Comparison of ENCODE assay signal across 8 mouse cellular contexts in genomic region chr3:122246406-122246805, GRCm38 (mm10). TPM values are rescaled to one million over a fixed set of nuclear protein-coding genes. Genes with fewer than 3 reads are reported as not detected.
DNase-seq lines count a peak whose midpoint lies in the region; ATAC-seq and TF ChIP-seq lines count a peak whose summit lies in the region.

No protein-coding gene starts in this region.

- intact Hi-C loops in gastrocnemius, adult 2 months (cut with DNase I) = loop anchor here (5.0 kb wide), 1 partner anchor 46 kb away; the partner anchor contains the start of gene Bcar3
- intact Hi-C loops in gastrocnemius, postnatal 14 days (cut with DNase I; ENCODE audit: low total_unique reads) = no loop called here

- peaks cover 0 to 10% of the 10 kb centered on the region in 2 experiments for H3K36me3 ChIP-seq in CH12.LX (replicated peaks in 1 of 2; ENCODE audit: control insufficient read depth in 1 of 2, insufficient read depth in 1 of 2, low read length in 1 of 2)
- no peaks in the 10 kb centered on the region for H3K36me3 ChIP-seq in forebrain, embryonic 13.5 days (ENCODE audit: poor library complexity, severe bottlenecking)
- H3K36me3 ChIP-seq in liver, embryonic 13.5 days = peaks cover 27% of the 10 kb centered on the region

- H3K27me3 ChIP-seq in CH12.LX (replicated peaks) = no peaks in the 10 kb centered on the region
- H3K27me3 ChIP-seq in forebrain, embryonic 13.5 days = no peaks in the 10 kb centered on the region
- H3K27me3 ChIP-seq in liver, embryonic 13.5 days = no peaks in the 10 kb centered on the region

- no peak for ATAC-seq in forebrain, embryonic 13.5 days
- ATAC-seq in liver, embryonic 13.5 days (ENCODE audit: low read depth) = no peak

- peak overlapping the region; percentile 90 for H3K27ac ChIP-seq in gastrocnemius, adult 2 months
- no peak overlapping the region for H3K27ac ChIP-seq in CH12.LX (ENCODE audit: insufficient read depth, low read depth)
- peak overlapping the region; percentile 95; the same call in 1 of the 2 replicates for H3K27ac ChIP-seq in forebrain, embryonic 13.5 days
- H3K27ac ChIP-seq in liver, embryonic 13.5 days = peak overlapping the region; percentile 100

- no peak for DNase-seq in gastrocnemius, adult 2 months
- DNase-seq in gastrocnemius, postnatal 14 days = no peak
- peak; percentile 7 for DNase-seq in CH12.LX (ENCODE audit: extremely low read depth)
- no peak for DNase-seq in liver, embryonic 13.5 days
- no peak for DNase-seq in adrenal gland, postnatal 25 days
- no peak for DNase-seq in layer of hippocampus, postnatal 36 days
- DNase-seq in kidney, adult 11 months = no peak

- dilution Hi-C loops in CH12.LX (cut with MboI; ENCODE audit: extremely low pct_ligation_motif_present, extremely low pct_unique_long_range_greater_than_20kb, low sequenced_read_pairs) = no loop called here

- H3K4me1 ChIP-seq in CH12.LX (ENCODE audit: control insufficient read depth in 1 of 2, insufficient read depth in 2 of 2) = peaks cover 0 to 42% of the 10 kb centered on the region in 2 experiments; a peak in 2 of 4 replicates
- H3K4me1 ChIP-seq in forebrain, embryonic 13.5 days = peaks cover 21% of the 10 kb centered on the region
- H3K4me1 ChIP-seq in liver, embryonic 13.5 days (replicated peaks) = peaks cover 61% of the 10 kb centered on the region

- TF ChIP-seq POLR2A in CH12.LX (IDR thresholded peaks at IDR 0.05; ENCODE audit: low read depth, low read length) = no peak

- in situ Hi-C loops in CH12.LX (cut with MboI; ENCODE audit: low pct_ligation_motif_present, low pct_unique_long_range_greater_than_20kb, low sequenced_read_pairs) = no loop called here

- no peak for TF ChIP-seq CTCF in gastrocnemius, adult 2 months (IDR thresholded peaks at IDR 0.05)
- TF ChIP-seq CTCF in CH12.LX (conservative IDR thresholded peaks at IDR 0.05 in 1 of 2, IDR thresholded peaks at IDR 0.05 in 1 of 2; ENCODE audit: low read depth in 2 of 2, low read length in 2 of 2) = no peak

- peaks cover 19% of the 10 kb centered on the region for H3K79me2 ChIP-seq in CH12.LX (replicated peaks; ENCODE audit: control insufficient read depth, extremely low read depth, insufficient read depth, poor library complexity, severe bottlenecking)

- TF ChIP-seq RAD21 in CH12.LX (IDR thresholded peaks at IDR 0.05; ENCODE audit: low read depth, low read length) = no peak

- peak overlapping the region; percentile 79 for H3K4me3 ChIP-seq in gastrocnemius, adult 2 months
- H3K4me3 ChIP-seq in CH12.LX (replicated peaks in 1 of 3; ENCODE audit: low read depth in 2 of 3, low read length in 2 of 3, poor library complexity in 1 of 3) = peak overlapping the region; percentile 65 to 97 (median 91)
- peak overlapping the region; percentile 87 for H3K4me3 ChIP-seq in forebrain, embryonic 13.5 days
- peak overlapping the region; percentile 100 for H3K4me3 ChIP-seq in liver, embryonic 13.5 days (replicated peaks)

- TF ChIP-seq EP300 in CH12.LX (IDR thresholded peaks at IDR 0.05; ENCODE audit: low read length) = no peak

- WGBS in forebrain, embryonic 13.5 days = 30% methylated on average over 6 of the region's 6 CpGs
- WGBS in liver, embryonic 13.5 days (ENCODE audit: insufficient replicate concordance) = 11% methylated on average over 6 of the region's 6 CpGs

- H3K4me2 ChIP-seq in CH12.LX (ENCODE audit: insufficient read depth, low read depth, poor library complexity, severe bottlenecking) = peak overlapping the region; percentile 92
- peak overlapping the region; percentile 64 for H3K4me2 ChIP-seq in forebrain, embryonic 13.5 days
- H3K4me2 ChIP-seq in liver, embryonic 13.5 days = peak overlapping the region; percentile 79

- H3K9me3 ChIP-seq in CH12.LX (replicated peaks; ENCODE audit: low read length) = no peaks in the 10 kb centered on the region
- H3K9me3 ChIP-seq in forebrain, embryonic 13.5 days (replicated peaks) = no peaks in the 10 kb centered on the region
- no peaks in the 10 kb centered on the region for H3K9me3 ChIP-seq in liver, embryonic 13.5 days (replicated peaks)

- peak overlapping the region; percentile 90 for H3K9ac ChIP-seq in CH12.LX (ENCODE audit: insufficient read depth, low read depth)
- peak overlapping the region; percentile 91 for H3K9ac ChIP-seq in forebrain, embryonic 13.5 days
- peak overlapping the region; percentile 100 for H3K9ac ChIP-seq in liver, embryonic 13.5 days

TF ChIP-seq in CH12.LX, 34 proteins besides CTCF, POLR2A, EP300 and RAD21:
- no peak for TF ChIP-seq RCOR1 (conservative IDR thresholded peaks at IDR 0.05; ENCODE audit: low read depth, low read length)
- TF ChIP-seq MXI1 (IDR thresholded peaks at IDR 0.05; ENCODE audit: low read depth, low read length) = no peak
- TF ChIP-seq NRF1 (IDR thresholded peaks at IDR 0.05; ENCODE audit: low read depth, low read length) = no peak
- no peak for TF ChIP-seq JUND (conservative IDR thresholded peaks at IDR 0.05; ENCODE audit: low read depth, low read length)
- TF ChIP-seq IRF4 (IDR thresholded peaks at IDR 0.05; ENCODE audit: low read depth, low read length) = no peak
- no peak for TF ChIP-seq GABPA (IDR thresholded peaks at IDR 0.05; ENCODE audit: insufficient replicate concordance, low read depth, low read length)
- TF ChIP-seq ZC3H11A (IDR thresholded peaks at IDR 0.05; ENCODE audit: low read depth, low read length) = no peak
- no peak for TF ChIP-seq TCF12 (IDR thresholded peaks at IDR 0.05; ENCODE audit: low read depth, low read length)
- TF ChIP-seq USF1 (IDR thresholded peaks at IDR 0.05; ENCODE audit: low read depth, low read length) = no peak
- no peak for TF ChIP-seq MAZ (IDR thresholded peaks at IDR 0.05; ENCODE audit: low read depth, low read length)
- TF ChIP-seq ELF1 (IDR thresholded peaks at IDR 0.05; ENCODE audit: low read depth, low read length) = no peak
- no peak for TF ChIP-seq HCFC1 (IDR thresholded peaks at IDR 0.05; ENCODE audit: low read depth, low read length)
- no peak for TF ChIP-seq ETS1 (conservative IDR thresholded peaks at IDR 0.05; ENCODE audit: low read depth, low read length)
- TF ChIP-seq BHLHE40 (IDR thresholded peaks at IDR 0.05; ENCODE audit: low read depth, low read length) = no peak

RNA-seq across cellular contexts. Expression of gene Gclm, which starts 1.0 kb away (rescaled TPM):
- 10 to 100 TPM; 34.3 to 48.7 TPM for total RNA-seq in gastrocnemius, adult 2 months (2021)
- total RNA-seq in gastrocnemius, postnatal 14 days (2021) = 10 to 100 TPM; 22.7 to 28.7 TPM
- total RNA-seq in CH12.LX (2012; rRNA removed) = 26.1 and 38.4 TPM in 2 replicates
- 195 and 214 TPM in 2 replicates for total RNA-seq in CH12.LX (2014; rRNA removed)
- 85.4 and 108 TPM in 2 replicates for polyA plus RNA-seq in CH12.LX (2012; ENCODE audit: insufficient read length, low read depth)
- polyA plus RNA-seq in forebrain, embryonic 13.5 days (2015; fragmentation: Nextera tagmentation; extraction: Ambion mirVana) = 48.0 and 51.2 TPM in 2 replicates
- 455 and 466 TPM in 2 replicates for polyA plus RNA-seq in liver, embryonic 13.5 days (2015; fragmentation: Nextera tagmentation; extraction: Ambion mirVana)
- total RNA-seq in adrenal gland, postnatal 25 days (2021) = 69.9 and 101 TPM in 2 replicates
- 10 to 100 TPM; 79.2 to 84.4 TPM for total RNA-seq in layer of hippocampus, postnatal 36 days (2021)

RNA-seq across cellular contexts. Expression of gene Dnttip2, which starts 27.8 kb away (rescaled TPM):
- 10 to 100 TPM; 24.9 to 33.9 TPM for total RNA-seq in gastrocnemius, adult 2 months (2021)
- total RNA-seq in gastrocnemius, postnatal 14 days (2021) = 10 to 100 TPM; 18.4 to 19.7 TPM
- total RNA-seq in CH12.LX (2012; rRNA removed) = 41.9 and 62.3 TPM in 2 replicates
- 65.2 and 72.7 TPM in 2 replicates for total RNA-seq in CH12.LX (2014; rRNA removed)
- 121 and 141 TPM in 2 replicates for polyA plus RNA-seq in CH12.LX (2012; ENCODE audit: insufficient read length, low read depth)
- polyA plus RNA-seq in forebrain, embryonic 13.5 days (2015; fragmentation: Nextera tagmentation; extraction: Ambion mirVana) = 69.2 and 70.2 TPM in 2 replicates
- polyA plus RNA-seq in liver, embryonic 13.5 days (2015; fragmentation: Nextera tagmentation; extraction: Ambion mirVana) = 52.7 and 65.0 TPM in 2 replicates
- 41.9 and 43.5 TPM in 2 replicates for total RNA-seq in adrenal gland, postnatal 25 days (2021)
- 10 to 100 TPM; 28.1 to 29.9 TPM for total RNA-seq in layer of hippocampus, postnatal 36 days (2021)

RNA-seq across cellular contexts. Expression of gene Bcar3, which starts 47.5 kb away (rescaled TPM):
- total RNA-seq in gastrocnemius, adult 2 months (2021) = 1 to 10 TPM; 4.9 to 5.2 TPM
- total RNA-seq in gastrocnemius, postnatal 14 days (2021) = 1 to 10 TPM; 8.3 to 9.5 TPM
- total RNA-seq in CH12.LX (2012; rRNA removed) = 47.4 and 56.9 TPM in 2 replicates
- 52.0 and 54.6 TPM in 2 replicates for total RNA-seq in CH12.LX (2014; rRNA removed)
- 55.9 and 61.2 TPM in 2 replicates for polyA plus RNA-seq in CH12.LX (2012; ENCODE audit: insufficient read length, low read depth)
- 6.0 and 7.5 TPM in 2 replicates for polyA plus RNA-seq in forebrain, embryonic 13.5 days (2015; fragmentation: Nextera tagmentation; extraction: Ambion mirVana)
- polyA plus RNA-seq in liver, embryonic 13.5 days (2015; fragmentation: Nextera tagmentation; extraction: Ambion mirVana) = 5.0 and 5.5 TPM in 2 replicates
- total RNA-seq in adrenal gland, postnatal 25 days (2021) = 40.0 and 55.1 TPM in 2 replicates
- 1 to 10 TPM; 8.0 to 9.1 TPM for total RNA-seq in layer of hippocampus, postnatal 36 days (2021)
